In genomic region chr8:120505619-120506310, GRCm38 (mm10) we compare ENCODE assay signal across 9 mouse cellular contexts.
DNase-seq lines count a peak whose midpoint lies in the region; ATAC-seq and TF ChIP-seq lines count a peak whose summit lies in the region.
"Had no signal": no experiment of that assay in that cellular context is flagged by ENCODE, and none has a peak within 500 bp of the region (broad histone marks: within the 10 kb centered on the region; RNA-seq: fewer than 3 reads in every experiment).

No protein-coding gene starts in this region.

- peaks cover 95% of the 10 kb centered on the region for H3K4me1 ChIP-seq in heart, embryonic 13.5 days
- peaks cover 50% of the 10 kb centered on the region for H3K4me1 ChIP-seq in heart, postnatal 0 days (ENCODE audit: control insufficient read depth, insufficient read depth)
- H3K4me1 ChIP-seq in midbrain, embryonic 10.5 days: peaks cover 100% of the 10 kb centered on the region

- WGBS in heart, embryonic 13.5 days: 41% methylated on average over 23 of the region's 23 CpGs
- WGBS in heart, postnatal 0 days: 47% methylated on average over 23 of the region's 23 CpGs
- WGBS in midbrain, embryonic 10.5 days: 11% methylated on average over 23 of the region's 23 CpGs

- peak overlapping the region; percentile 77 for H3K9ac ChIP-seq in heart, embryonic 13.5 days
- H3K9ac ChIP-seq in heart, postnatal 0 days (replicated peaks; ENCODE audit: low read depth, low read length): no peak overlapping the region

- no peaks in the 10 kb centered on the region for H3K9me3 ChIP-seq in heart, embryonic 13.5 days
- H3K9me3 ChIP-seq in heart, postnatal 0 days (replicated peaks; ENCODE audit: control insufficient read depth, low read length): no peaks in the 10 kb centered on the region
- H3K9me3 ChIP-seq in midbrain, embryonic 10.5 days (replicated peaks): no peaks in the 10 kb centered on the region

- H3K27ac ChIP-seq in heart, embryonic 13.5 days (replicated peaks): peak overlapping the region; percentile 93
- H3K27ac ChIP-seq in heart, postnatal 0 days (ENCODE audit: low read depth): peak overlapping the region; percentile 60
- H3K27ac ChIP-seq in midbrain, embryonic 10.5 days (replicated peaks): peak overlapping the region; percentile 84

- DNase-seq in heart, adult 18-20 months: no peak
- DNase-seq in cerebellum, postnatal 10 days: peak; percentile 67
- no peak for DNase-seq in heart, postnatal 0 days (ENCODE audit: low spot score)
- DNase-seq in midbrain, embryonic 10.5 days (ENCODE audit: low spot score): no peak
- DNase-seq in testis, postnatal 14 days (ENCODE audit: low spot score): no peak
- DNase-seq in urinary bladder, postnatal 4 days (ENCODE audit: low spot score in 2 of 2): no peak
- DNase-seq: layer of hippocampus, postnatal 36 days had no signal

- no peak for TF ChIP-seq EP300 in heart, postnatal 0 days (IDR thresholded peaks at IDR 0.05; ENCODE audit: low read depth)

- TF ChIP-seq CTCF in heart, postnatal 0 days (IDR thresholded peaks at IDR 0.05; ENCODE audit: low read depth): no peak

- no peak for ATAC-seq in heart, embryonic 13.5 days (ENCODE audit: extremely low read depth, insufficient number of reproducible peaks, low FRiP score, low TSS enrichment)
- ATAC-seq in heart, postnatal 0 days (ENCODE audit: insufficient read depth, low read depth): no peak
- ATAC-seq in megakaryocyte progenitor cell, adult 5-6 weeks (replicated peaks; ENCODE audit: poor library complexity): no peak

- H3K4me2 ChIP-seq in heart, embryonic 13.5 days: peak overlapping the region; percentile 67
- peak overlapping the region; percentile 46 for H3K4me2 ChIP-seq in heart, postnatal 0 days (ENCODE audit: low read depth, low read length)

- H3K27me3 ChIP-seq in heart, embryonic 13.5 days (replicated peaks): no peaks in the 10 kb centered on the region
- H3K27me3 ChIP-seq in heart, postnatal 0 days (ENCODE audit: control insufficient read depth, insufficient read depth, low read length): no peaks in the 10 kb centered on the region
- H3K27me3 ChIP-seq in midbrain, embryonic 10.5 days (ENCODE audit: low read depth, poor library complexity, severe bottlenecking): peaks cover 74% of the 10 kb centered on the region

- H3K4me3 ChIP-seq in heart, embryonic 13.5 days: no peak overlapping the region
- H3K4me3 ChIP-seq in heart, postnatal 0 days (ENCODE audit: low read depth, low read length): peak overlapping the region; percentile 30; the same call in 1 of the 2 replicates
- peak overlapping the region; percentile 46 for H3K4me3 ChIP-seq in midbrain, embryonic 10.5 days

- no peaks in the 10 kb centered on the region for H3K36me3 ChIP-seq in heart, embryonic 13.5 days
- H3K36me3 ChIP-seq in heart, postnatal 0 days (replicated peaks; ENCODE audit: control insufficient read depth, insufficient read depth, low read length): no peaks in the 10 kb centered on the region
- no peaks in the 10 kb centered on the region for H3K36me3 ChIP-seq in midbrain, embryonic 10.5 days

Comparison
In these comparisons a context has a peak if more than half of its experiments do, and no peak if none do; other contexts are left out.
1. DNase-seq: peak in cerebellum, postnatal 10 days (2 of 2); none in heart, adult 18-20 months (0 of 2), heart, postnatal 0 days (single experiment), midbrain, embryonic 10.5 days (single experiment), testis, postnatal 14 days (single experiment) and urinary bladder, postnatal 4 days (0 of 2).
2. Peak in every context shown above with its lines, with median percentiles within 50 percentile points of each other: H3K27ac ChIP-seq.